Mouse (Mus musculus) heart, postnatal 25 days (tissue): ENCODE measurements around the gene 6430531B16Rik. TPM values are rescaled to one million over a fixed set of nuclear protein-coding genes. Genes with fewer than 3 reads are reported as not detected.

Experiments used
- DNase-seq: peaks from one replicate; pipeline ENCODE4 v3.0.0; 2022; ENCODE audit warnings: low spot score
- intact Hi-C: fragments of 180-260 bp; cut with DNase I; formaldehyde crosslinking; loops from one replicate; pipeline ENCODE4 v1.15.1; 2025
- total RNA-seq, 2 experiments: library from RNA; stranded (reverse); gene quantifications; 2 replicates each; pipeline ENCODE4 v1.2.3; 2021

The 6430531B16Rik gene
- total RNA-seq, 2 experiments from 2014 or later = not detected

- DNase-seq = no peak
- intact Hi-C loops = no loop called here
Observed at GRCm38 (mm10) chr7:139971436-139971835, 7.1 kb downstream of the 6430531B16Rik start.

GRCm38 (mm10) chr7:139970979-139971378 is 7.6 kb downstream of the 6430531B16Rik start:
- intact Hi-C loops = no loop called here
- DNase-seq = no peak

- no peak for DNase-seq
- intact Hi-C loops = no loop called here
Observed at GRCm38 (mm10) chr7:139970216-139970919, 8.2 kb downstream of the 6430531B16Rik start.

- no peak for DNase-seq
- intact Hi-C loops = loop anchor here (2.0 kb wide), 3 partner anchors 25 to 171 kb away; no protein-coding TSS in a partner anchor
Observed at GRCm38 (mm10) chr7:139969348-139970130, 9.0 kb downstream of the 6430531B16Rik start.

- DNase-seq = no peak
- intact Hi-C loops = loop anchor here (2.0 kb wide), 3 partner anchors 26 to 172 kb away; no protein-coding TSS in a partner anchor
Observed at GRCm38 (mm10) chr7:139968428-139968827, 10.1 kb downstream of the 6430531B16Rik start.

- intact Hi-C loops = no loop called here
- no peak for DNase-seq
Observed at GRCm38 (mm10) chr7:139967175-139967574, 11.4 kb downstream of the 6430531B16Rik start.

GRCm38 (mm10) chr7:139963814-139964213 is 14.7 kb downstream of the 6430531B16Rik start:
- DNase-seq = no peak
- intact Hi-C loops = no loop called here

GRCm38 (mm10) chr7:139961141-139961540 is 17.4 kb downstream of the 6430531B16Rik start:
- DNase-seq = no peak
- intact Hi-C loops = no loop called here

- DNase-seq = no peak
- intact Hi-C loops = no loop called here
Observed at GRCm38 (mm10) chr7:139957958-139958357, 20.6 kb downstream of the 6430531B16Rik start.

GRCm38 (mm10) chr7:139957437-139957836 is 21.1 kb downstream of the 6430531B16Rik start:
- intact Hi-C loops = no loop called here
- DNase-seq = no peak

GRCm38 (mm10) chr7:139956658-139957057 is 21.9 kb downstream of the 6430531B16Rik start:
- DNase-seq = no peak

GRCm38 (mm10) chr7:139955505-139955904 is 23.1 kb downstream of the 6430531B16Rik start:
- intact Hi-C loops = no loop called here
- no peak for DNase-seq

More at GRCm38 (mm10) chr7:139956658-139957057, 21.9 kb downstream of the 6430531B16Rik start:
- intact Hi-C loops = no loop called here

GRCm38 (mm10) chr7:139951991-139952633 is 26.4 kb downstream of the 6430531B16Rik start:
- no peak for DNase-seq
- intact Hi-C loops = no loop called here

- intact Hi-C loops = no loop called here
- no peak for DNase-seq
Observed at GRCm38 (mm10) chr7:139951079-139951478, 27.5 kb downstream of the 6430531B16Rik start.

- peak; percentile 18 for DNase-seq
- intact Hi-C loops = no loop called here
Observed at GRCm38 (mm10) chr7:139950283-139950971, 28.1 kb downstream of the 6430531B16Rik start.

- intact Hi-C loops = no loop called here
- no peak for DNase-seq
Observed at GRCm38 (mm10) chr7:139949893-139950282, 28.7 kb downstream of the 6430531B16Rik start.

- DNase-seq = no peak
- intact Hi-C loops = no loop called here
Observed at GRCm38 (mm10) chr7:139946032-139946431, 32.5 kb downstream of the 6430531B16Rik start.

- no peak for DNase-seq
- intact Hi-C loops = no loop called here
Observed at GRCm38 (mm10) chr7:139945516-139945915, 33.0 kb downstream of the 6430531B16Rik start.

- DNase-seq = no peak
- intact Hi-C loops = no loop called here
Observed at GRCm38 (mm10) chr7:139944291-139945240, 34.0 kb downstream of the 6430531B16Rik start.
